Comparison of ENCODE assay signal across 22 mouse cellular contexts in genomic region chr3:79083881-79084280, GRCm38 (mm10).
DNase-seq lines count a peak whose midpoint lies in the region; ATAC-seq and TF ChIP-seq lines count a peak whose summit lies in the region.
"Had no signal": no experiment of that assay in that cellular context is flagged by ENCODE, and none has a peak within 500 bp of the region (broad histone marks: within the 10 kb centered on the region; RNA-seq: fewer than 3 reads in every experiment).

No protein-coding gene starts in this region.

- H3K4me3 ChIP-seq in heart, embryonic 11.5 days (ENCODE audit: low read depth, low read length), result no peak overlapping the region
- no peak overlapping the region for H3K4me3 ChIP-seq in layer of hippocampus, adult 2 months
- no peak overlapping the region for H3K4me3 ChIP-seq in liver, adult 2 months (ENCODE audit: insufficient read depth, low read depth, low read length)
- H3K4me3 ChIP-seq in liver, embryonic 11.5 days (ENCODE audit: low read depth, low read length), result no peak overlapping the region
- no peak overlapping the region for H3K4me3 ChIP-seq in lung, postnatal 0 days (ENCODE audit: low read depth, low read length)

- peaks cover 29% of the 10 kb centered on the region for H3K36me3 ChIP-seq in heart, embryonic 11.5 days (ENCODE audit: control insufficient read depth, insufficient read depth, low read length)
- H3K36me3 ChIP-seq in liver, adult 2 months (ENCODE audit: control insufficient read depth, insufficient read depth, low read length), result peaks cover 24% of the 10 kb centered on the region
- peaks cover 5% of the 10 kb centered on the region for H3K36me3 ChIP-seq in liver, embryonic 11.5 days (ENCODE audit: control insufficient read depth, insufficient read depth, low read length)
- H3K36me3 ChIP-seq in lung, postnatal 0 days (ENCODE audit: insufficient read depth, low read length), result peaks cover 54% of the 10 kb centered on the region

- DNase-seq in heart, adult 11 months, result peak; percentile 14
- no peak for DNase-seq in layer of hippocampus, adult 2 months (ENCODE audit: low spot score in 2 of 2)
- DNase-seq in layer of hippocampus, adult 18-20 months (ENCODE audit: low spot score in 2 of 2), result no peak
- peak; percentile 96 for DNase-seq in liver, adult 2 months (ENCODE audit: extremely low read depth, low read depth, low spot score)
- no peak for DNase-seq in liver, embryonic 11.5 days (ENCODE audit: low spot score)
- DNase-seq in lung, postnatal 0 days (ENCODE audit: low spot score), result no peak
- no peak for DNase-seq in lung, postnatal 10 days
- DNase-seq: adrenal gland, adult 2 months; adrenal gland, adult 8-10 months; adrenal gland, postnatal 10 days; adrenal gland, postnatal 14 days; adrenal gland, postnatal 25 days; adrenal gland, postnatal 36 days; B cell, adult 2 months; cerebellum, adult 11 months; cerebellum, adult 11-12 months had no signal

- no peaks in the 10 kb centered on the region for H3K4me1 ChIP-seq in heart, embryonic 11.5 days (ENCODE audit: control insufficient read depth, insufficient read depth, low read length)
- H3K4me1 ChIP-seq in liver, adult 2 months (ENCODE audit: control insufficient read depth, insufficient read depth, low read length), result peaks cover 26% of the 10 kb centered on the region
- no peaks in the 10 kb centered on the region; the same call in 1 of the 2 replicates for H3K4me1 ChIP-seq in liver, embryonic 11.5 days (replicated peaks; ENCODE audit: control insufficient read depth, insufficient read depth, low read length)
- H3K4me1 ChIP-seq in lung, postnatal 0 days (ENCODE audit: insufficient read depth, low read depth, low read length), result no peaks in the 10 kb centered on the region

- no peak overlapping the region for H3K27ac ChIP-seq in heart, embryonic 11.5 days (ENCODE audit: low read depth, low read length)
- no peak overlapping the region for H3K27ac ChIP-seq in layer of hippocampus, adult 2 months
- peak overlapping the region; percentile 98 for H3K27ac ChIP-seq in liver, adult 2 months (replicated peaks; ENCODE audit: insufficient read depth, low read depth, low read length)
- H3K27ac ChIP-seq in liver, embryonic 11.5 days (ENCODE audit: low read depth, low read length), result no peak overlapping the region
- H3K27ac ChIP-seq in lung, postnatal 0 days (ENCODE audit: low read length), result no peak overlapping the region

- no peak for ATAC-seq in heart, embryonic 11.5 days (replicated peaks; ENCODE audit: insufficient number of reproducible peaks, low FRiP score, low TSS enrichment)
- ATAC-seq in liver, embryonic 11.5 days (replicated peaks; ENCODE audit: low FRiP score), result no peak
- no peak for ATAC-seq in lung, postnatal 0 days
- ATAC-seq: activated CD4-positive, CD25-positive, alpha-beta regulatory T cell, adult 4 months; CD4-positive, CD25-positive, alpha-beta regulatory T cell, adult 4 months; Patski had no signal

- no peaks in the 10 kb centered on the region for H3K27me3 ChIP-seq in heart, embryonic 11.5 days (ENCODE audit: control insufficient read depth, insufficient read depth, low read length)
- H3K27me3 ChIP-seq in liver, adult 2 months (ENCODE audit: control insufficient read depth, insufficient read depth, low read length), result no peaks in the 10 kb centered on the region
- H3K27me3 ChIP-seq in liver, embryonic 11.5 days (replicated peaks; ENCODE audit: control insufficient read depth, insufficient read depth, low read length), result no peaks in the 10 kb centered on the region
- H3K27me3 ChIP-seq in lung, postnatal 0 days (replicated peaks; ENCODE audit: insufficient read depth, low read length), result no peaks in the 10 kb centered on the region
- H3K27me3 ChIP-seq: CH12.LX, Patski had no signal

- H3K4me2 ChIP-seq in heart, embryonic 11.5 days, result no peak overlapping the region
- no peak overlapping the region for H3K4me2 ChIP-seq in liver, embryonic 11.5 days
- no peak overlapping the region for H3K4me2 ChIP-seq in lung, postnatal 0 days (replicated peaks; ENCODE audit: low read depth, low read length)

- TF ChIP-seq EP300 in lung, postnatal 0 days (IDR thresholded peaks at IDR 0.05), result no peak

- 94% methylated on average over 3 of the region's 3 CpGs for WGBS in heart, embryonic 11.5 days (ENCODE audit: insufficient replicate concordance)
- WGBS in liver, adult 2 months, result 29% methylated on average over 3 of the region's 3 CpGs
- 78% methylated on average over 3 of the region's 3 CpGs for WGBS in liver, embryonic 11.5 days
- 94% methylated on average over 3 of the region's 3 CpGs for WGBS in lung, postnatal 0 days

- 0 out of 2 replicates have a peak, but pooled peaks cover 4% of the 10 kb centered on the region for H3K79me2 ChIP-seq in liver, adult 2 months (ENCODE audit: control insufficient read depth, insufficient read depth, low read length)

- TF ChIP-seq POLR2A in liver, adult 2 months (IDR thresholded peaks at IDR 0.05; ENCODE audit: extremely low read depth, insufficient read depth, low read length), result no peak

- no peaks in the 10 kb centered on the region for H3K9me3 ChIP-seq in heart, embryonic 11.5 days (replicated peaks; ENCODE audit: control insufficient read depth, low read length)
- H3K9me3 ChIP-seq in liver, embryonic 11.5 days (ENCODE audit: control insufficient read depth, low read length), result no peaks in the 10 kb centered on the region
- no peaks in the 10 kb centered on the region for H3K9me3 ChIP-seq in lung, postnatal 0 days (ENCODE audit: low read length)
- H3K9me3 ChIP-seq: G1E had no signal

- H3K9ac ChIP-seq in heart, embryonic 11.5 days (ENCODE audit: low read depth, low read length), result no peak overlapping the region
- no peak overlapping the region for H3K9ac ChIP-seq in liver, adult 2 months (ENCODE audit: low read depth, low read length)
- no peak overlapping the region for H3K9ac ChIP-seq in liver, embryonic 11.5 days (ENCODE audit: low read depth, low read length)
- no peak overlapping the region for H3K9ac ChIP-seq in lung, postnatal 0 days (replicated peaks; ENCODE audit: low read depth)

- TF ChIP-seq CTCF in layer of hippocampus, adult 2 months (conservative IDR thresholded peaks at IDR 0.05), result 0 out of 2 replicates have a peak, but pooled peaks have one; percentile 3
- TF ChIP-seq CTCF in liver, adult 2 months (IDR thresholded peaks at IDR 0.05; ENCODE audit: low read depth, low read length), result no peak
- TF ChIP-seq CTCF in lung, postnatal 0 days (IDR thresholded peaks at IDR 0.05), result 0 out of 2 replicates have a peak, but pooled peaks have one; percentile 3

Comparison
In these comparisons a context has a peak if more than half of its experiments do, and no peak if none do; other contexts are left out.
1. DNase-seq: peak in heart, adult 11 months (single experiment) and liver, adult 2 months (single experiment); none in layer of hippocampus, adult 2 months (0 of 2), layer of hippocampus, adult 18-20 months (0 of 2), liver, embryonic 11.5 days (single experiment), lung, postnatal 0 days (single experiment) and lung, postnatal 10 days (single experiment).